Mouse (Mus musculus): Measurements from ENCODE around the gene Abraxas1.

DNA sequence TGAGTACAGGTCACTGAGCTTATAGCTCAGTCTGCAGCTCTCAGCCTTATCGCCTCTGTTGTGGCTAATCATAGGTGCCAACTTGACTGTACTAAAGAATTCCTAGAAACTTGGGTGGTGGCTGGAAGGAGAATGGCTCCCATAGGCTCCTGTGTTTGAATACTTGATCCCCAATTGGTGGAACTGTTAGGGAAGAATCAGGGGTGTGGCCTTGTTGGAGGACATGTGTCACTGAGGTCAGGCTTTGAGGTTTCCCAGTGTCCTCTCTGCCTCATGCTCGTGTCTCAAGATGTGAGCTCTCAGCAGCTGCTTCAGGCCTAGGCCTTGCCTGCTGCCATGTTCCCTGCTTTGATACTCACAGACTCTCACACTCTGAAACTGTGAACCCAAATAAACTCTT is 13.1 kb upstream of the Abraxas1 start:
- TF ChIP-seq CTCF (IDR thresholded peaks at IDR 0.05; ENCODE audit: insufficient read depth, low read depth, low read length) (no peak), POLR2A (IDR thresholded peaks at IDR 0.05; ENCODE audit: insufficient read depth, low read depth, low read length) (no peak)

Measured in olfactory bulb, adult 2 months (tissue).